Mouse (Mus musculus): ENCODE results near the gene Tef.
A peak's percentile ranks its signal among the peaks of the same experiment; 100 is the strongest.

Tef gene

DNA sequence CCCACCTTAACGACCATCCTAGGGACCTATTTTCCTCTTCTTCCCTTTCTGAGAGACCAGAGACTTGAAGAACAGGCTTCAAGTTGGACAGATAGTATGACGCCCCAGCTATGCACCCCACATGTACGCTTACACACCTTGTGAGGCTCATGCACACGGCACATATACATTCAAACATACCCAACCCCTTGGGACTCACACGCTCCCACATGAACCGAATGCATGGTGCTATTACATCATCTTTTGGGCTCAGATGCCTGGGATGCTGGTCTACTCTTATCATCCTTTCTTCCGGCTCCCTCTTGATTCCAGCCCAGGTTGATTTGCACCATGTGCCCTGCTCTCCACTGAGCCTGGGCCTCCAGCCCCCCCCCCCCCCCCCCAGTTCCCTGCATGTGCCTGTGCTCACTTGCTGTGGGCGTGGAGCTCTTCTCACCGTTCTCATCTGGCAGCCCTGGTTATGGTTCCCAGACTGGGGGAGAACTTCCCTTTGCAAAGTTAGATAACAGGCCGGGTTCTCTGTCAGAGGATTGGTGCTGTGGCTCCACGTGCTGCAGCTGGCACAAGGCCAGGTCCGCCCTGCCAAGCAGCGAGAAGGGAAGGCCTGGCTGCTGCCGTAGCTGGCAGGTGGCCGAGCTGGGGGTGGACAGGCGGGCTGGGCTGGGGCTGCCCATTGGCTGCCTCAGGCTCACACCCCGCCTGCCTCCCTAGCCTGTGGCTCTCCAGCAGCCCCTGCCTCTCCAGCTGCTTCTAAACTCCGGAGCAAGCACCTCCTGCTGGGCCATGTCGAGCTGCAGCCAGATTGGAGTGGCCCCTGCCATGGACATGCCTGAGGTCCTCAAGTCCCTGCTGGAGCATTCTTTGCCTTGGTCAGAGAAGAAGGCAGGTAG, at the start of gene Tef:
Tef (plus strand) TSS at position 421 of the 890 bp plus-strand sequence.
- peak; percentile 71 for DNase-seq (ENCODE audit: low read depth, low spot score)

DNA sequence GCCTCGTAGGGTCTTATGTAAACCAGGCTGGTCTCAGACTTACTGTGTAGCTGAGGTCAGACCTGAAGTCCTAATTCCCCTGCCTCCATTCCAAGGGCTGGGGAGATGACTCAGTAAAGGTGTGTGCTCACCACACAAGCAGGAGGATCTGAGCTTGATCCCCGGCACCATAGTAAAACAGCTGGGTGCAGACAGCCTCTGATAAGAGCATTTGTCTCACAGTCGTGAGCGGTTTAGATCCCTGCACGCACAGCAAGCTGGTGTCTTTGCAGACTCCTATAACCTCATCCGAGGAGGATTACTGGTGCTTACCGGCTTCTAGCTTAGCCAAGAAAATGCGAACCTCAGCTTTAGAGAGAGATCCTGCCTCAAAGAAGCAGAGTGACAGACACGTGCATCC, 48.6 kb upstream of the Tef start:
- no peak for DNase-seq (ENCODE audit: low read depth, low spot score)

DNA sequence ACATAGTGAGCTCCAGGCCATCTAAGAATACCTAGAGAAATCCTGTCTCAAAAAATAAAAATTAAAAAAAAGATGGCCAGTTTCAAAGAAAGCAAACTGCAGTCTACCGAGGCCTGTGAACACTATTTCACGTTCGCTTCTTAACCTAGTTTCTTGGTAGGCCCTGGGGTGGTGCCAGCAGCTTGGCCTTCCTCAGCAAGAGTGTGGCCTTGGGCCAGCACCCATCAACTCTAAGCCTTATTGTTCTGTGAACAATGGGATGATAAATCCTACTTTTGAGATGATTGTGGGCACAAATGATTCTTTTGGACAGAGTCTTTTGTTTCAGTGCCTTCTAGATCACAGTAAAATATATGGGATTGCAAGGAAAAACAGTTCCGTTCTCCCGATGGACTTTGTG, 43.5 kb upstream of the Tef start:
- no peak for DNase-seq (ENCODE audit: low read depth, low spot score)

DNA sequence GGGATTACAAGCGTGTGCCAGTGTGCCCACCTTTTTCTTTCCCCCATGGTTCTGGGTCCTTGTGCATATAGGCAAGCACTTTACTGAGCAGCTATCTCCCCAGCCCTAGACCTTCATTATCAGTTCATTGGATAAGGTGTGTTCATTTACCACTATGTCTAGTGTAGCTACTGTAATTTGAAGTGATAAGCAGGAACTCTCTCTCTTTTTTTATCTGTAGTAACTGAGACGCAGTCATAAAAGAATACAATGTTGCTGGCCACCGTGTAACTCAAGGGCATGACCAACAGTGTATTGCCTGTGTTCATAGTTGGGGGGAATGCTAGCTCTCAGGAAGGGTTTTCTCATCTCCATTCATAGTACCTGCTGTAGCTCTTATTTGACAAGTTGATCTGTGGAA, 42.7 kb upstream of the Tef start:
- no peak for DNase-seq (ENCODE audit: low read depth, low spot score)

DNA sequence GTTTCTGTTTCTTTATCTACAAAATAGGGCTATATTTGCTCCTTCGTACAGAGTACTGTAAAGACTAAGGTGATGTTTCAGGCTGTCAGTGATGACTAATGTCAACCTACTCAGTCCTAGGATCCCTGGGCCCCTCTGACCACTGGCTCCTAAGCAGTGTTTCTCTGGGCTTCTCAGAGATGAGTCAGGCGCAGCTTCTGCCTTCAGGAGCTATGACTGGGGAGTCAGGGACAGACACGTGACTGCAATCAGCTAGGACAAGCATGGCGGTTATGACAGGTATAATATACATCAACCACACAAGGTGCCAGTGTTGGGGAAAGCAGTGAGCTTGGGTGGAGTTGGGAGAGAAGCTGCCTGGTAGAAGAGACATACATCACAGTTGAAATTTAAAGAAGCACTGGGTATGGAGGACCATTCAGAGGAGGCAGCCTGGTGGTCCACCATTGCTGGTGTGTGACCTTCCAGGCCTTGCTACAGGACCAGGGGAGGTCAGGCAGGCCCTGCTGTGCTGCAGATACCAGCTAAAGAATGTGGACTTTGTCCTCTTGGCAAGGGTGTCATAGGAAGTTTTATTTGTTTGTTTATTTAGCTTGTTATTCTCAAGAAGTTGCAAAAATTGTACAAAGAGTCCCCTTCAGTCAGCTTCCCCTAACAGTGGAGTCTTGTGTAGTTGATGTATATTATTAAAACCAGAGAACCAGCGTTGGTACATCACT, 41.7 kb upstream of the Tef start:
- DNase-seq (ENCODE audit: low read depth, low spot score) = no peak

DNA sequence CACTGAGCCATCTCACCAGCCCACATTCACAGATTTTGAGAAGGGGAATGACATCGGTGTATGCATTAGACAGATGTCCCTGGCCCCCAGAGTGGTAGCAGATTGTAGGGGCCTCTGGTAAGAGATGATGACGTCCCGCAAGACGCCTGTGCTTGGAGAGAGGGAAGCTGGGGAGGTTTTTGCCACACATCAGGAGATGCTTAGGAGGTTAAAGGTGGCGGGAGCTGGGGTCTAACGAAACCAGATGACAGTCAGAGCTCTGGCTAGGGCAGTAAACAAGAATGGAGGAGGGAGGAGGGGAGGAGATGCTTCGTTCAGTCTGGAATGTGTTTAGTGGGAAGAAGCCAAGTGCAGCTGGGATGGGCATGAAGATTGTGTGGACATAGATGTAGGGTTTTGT, 40.8 kb upstream of the Tef start:
- no peak for DNase-seq (ENCODE audit: low read depth, low spot score)

DNA sequence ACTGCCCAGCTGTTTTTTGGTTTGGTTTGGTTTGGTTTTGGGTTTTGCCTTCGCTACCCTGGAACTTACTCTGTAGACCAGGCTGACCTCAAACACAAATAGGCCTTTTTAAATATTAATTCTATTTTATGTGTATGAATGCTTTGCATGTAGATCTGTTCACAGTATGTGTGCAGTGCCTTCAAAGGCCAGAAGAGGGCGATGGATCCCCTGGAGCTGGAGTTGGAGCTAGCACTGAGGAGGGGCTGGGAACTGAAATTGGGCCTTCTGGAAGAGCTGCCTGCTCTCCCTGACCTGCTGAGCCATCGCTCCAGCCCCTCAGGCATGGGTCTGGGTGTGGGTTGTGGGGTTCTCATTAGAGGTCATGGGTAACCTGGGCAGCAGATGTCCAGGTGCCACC, 40.3 kb upstream of the Tef start:
- peak; percentile 49 for DNase-seq (ENCODE audit: low read depth, low spot score)

DNA sequence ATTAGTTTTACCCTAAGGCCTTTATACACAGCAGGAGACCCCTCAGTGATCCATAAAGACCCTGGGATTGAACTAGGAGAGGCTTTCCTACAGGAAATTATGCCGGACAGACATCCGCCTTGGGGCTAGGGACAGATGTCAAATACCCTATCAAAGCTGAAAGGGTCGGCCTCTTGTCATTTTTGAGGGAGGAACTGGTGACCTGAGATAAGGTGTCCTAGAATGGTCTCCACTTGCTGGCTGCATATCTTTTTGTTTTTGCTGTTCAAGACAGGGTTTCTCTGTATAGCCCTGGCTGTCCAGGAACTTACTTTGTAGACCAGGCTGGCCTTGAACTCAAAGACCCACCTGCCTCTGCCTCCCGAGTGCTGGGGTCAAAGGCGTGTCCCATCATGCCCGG, 37.6 kb upstream of the Tef start:
- DNase-seq (ENCODE audit: low read depth, low spot score) = no peak

DNA sequence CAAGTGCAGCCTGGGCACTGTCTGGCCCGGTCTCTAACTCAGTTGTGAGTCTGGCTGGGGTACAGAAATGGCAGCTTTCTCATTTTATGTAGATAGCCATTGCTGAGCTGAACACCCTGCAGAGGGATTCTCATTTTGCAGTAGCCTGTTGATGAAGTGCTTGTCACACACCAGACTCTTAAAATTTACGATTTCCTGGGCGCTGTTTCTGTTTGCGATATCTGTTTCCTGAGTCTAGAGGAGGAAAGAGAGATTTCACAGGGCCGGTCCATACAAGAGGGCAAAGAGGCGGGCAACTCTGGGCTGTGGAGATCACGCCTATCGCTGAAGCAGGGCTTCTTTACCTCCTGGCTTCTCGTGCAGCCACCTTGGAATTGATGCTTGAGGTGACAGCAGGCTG, 36.6 kb upstream of the Tef start:
- DNase-seq (ENCODE audit: low read depth, low spot score) = no peak

DNA sequence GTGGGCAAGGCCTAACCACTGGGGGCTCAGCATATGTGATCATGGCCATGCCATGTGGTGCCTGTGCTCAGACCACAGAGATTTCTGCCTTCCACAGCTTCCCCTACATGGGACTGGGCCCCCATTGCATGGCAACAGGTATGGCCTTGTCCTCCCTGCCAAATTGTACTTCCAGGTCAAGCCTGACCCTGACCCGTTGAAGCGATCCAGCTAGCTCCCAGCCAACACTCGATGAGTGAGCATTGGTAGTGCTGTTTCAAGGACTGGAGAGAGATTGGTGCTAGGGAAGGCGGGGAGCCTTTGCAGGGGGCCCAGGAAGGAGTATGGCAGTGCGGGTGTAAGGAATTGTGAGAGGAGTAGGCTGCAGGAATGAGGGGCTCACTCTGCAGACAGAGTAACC, 35.8 kb upstream of the Tef start:
- no peak for DNase-seq (ENCODE audit: low read depth, low spot score)

DNA sequence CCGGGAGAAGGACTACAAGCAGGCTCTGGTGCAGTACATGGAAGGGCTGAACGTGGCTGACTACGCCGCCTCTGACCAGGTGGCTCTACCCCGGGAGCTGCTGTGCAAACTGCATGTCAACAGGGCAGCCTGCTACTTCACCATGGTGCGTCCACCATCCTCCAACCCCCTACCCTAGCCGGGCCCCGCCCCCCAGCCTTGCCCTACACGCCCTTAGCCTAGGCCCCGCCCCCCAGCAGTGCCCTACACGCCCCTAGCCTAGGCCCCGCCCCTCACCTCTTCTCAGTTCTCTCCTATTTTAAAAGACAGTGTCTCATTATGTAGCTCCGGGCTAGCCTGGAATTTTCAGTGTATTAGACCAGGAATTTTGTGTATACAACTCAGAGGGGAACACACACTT, 33.2 kb upstream of the Tef start:
- peak; percentile 93 for DNase-seq (ENCODE audit: low read depth, low spot score)

DNA sequence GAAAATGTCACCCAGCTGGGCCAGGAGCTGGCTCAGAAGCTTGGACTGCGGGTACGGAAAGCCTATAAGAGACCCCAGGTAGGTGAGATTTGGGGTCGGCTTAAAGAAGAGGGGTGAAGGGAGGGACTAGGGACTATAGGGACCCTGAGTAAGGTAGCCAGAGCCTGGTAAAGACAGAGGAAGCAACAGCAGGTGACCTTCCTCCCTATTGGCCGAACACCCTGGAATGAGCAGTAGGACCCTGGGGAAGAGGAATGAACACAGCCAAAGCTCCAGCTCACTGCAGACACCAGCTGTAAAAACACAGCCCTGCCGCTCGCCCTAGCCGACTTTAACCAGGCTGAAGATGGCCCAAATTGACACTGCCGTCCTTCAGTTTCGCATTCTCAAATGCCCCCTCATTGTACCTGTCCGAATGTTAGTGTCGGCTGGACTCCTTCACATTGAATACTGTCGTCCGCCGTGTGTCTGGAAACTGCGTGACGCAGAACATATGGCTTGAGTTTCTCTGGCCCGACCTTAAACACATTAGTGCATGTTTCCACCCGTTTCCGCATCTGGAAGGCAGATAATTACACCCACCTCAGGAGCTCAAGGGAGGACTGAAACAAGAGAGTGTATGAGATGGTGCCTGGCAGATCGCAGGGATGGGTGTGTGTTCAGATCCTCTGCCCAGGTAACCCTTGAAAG, 29.6 kb upstream of the Tef start:
- no peak for DNase-seq (ENCODE audit: low read depth, low spot score)

DNA sequence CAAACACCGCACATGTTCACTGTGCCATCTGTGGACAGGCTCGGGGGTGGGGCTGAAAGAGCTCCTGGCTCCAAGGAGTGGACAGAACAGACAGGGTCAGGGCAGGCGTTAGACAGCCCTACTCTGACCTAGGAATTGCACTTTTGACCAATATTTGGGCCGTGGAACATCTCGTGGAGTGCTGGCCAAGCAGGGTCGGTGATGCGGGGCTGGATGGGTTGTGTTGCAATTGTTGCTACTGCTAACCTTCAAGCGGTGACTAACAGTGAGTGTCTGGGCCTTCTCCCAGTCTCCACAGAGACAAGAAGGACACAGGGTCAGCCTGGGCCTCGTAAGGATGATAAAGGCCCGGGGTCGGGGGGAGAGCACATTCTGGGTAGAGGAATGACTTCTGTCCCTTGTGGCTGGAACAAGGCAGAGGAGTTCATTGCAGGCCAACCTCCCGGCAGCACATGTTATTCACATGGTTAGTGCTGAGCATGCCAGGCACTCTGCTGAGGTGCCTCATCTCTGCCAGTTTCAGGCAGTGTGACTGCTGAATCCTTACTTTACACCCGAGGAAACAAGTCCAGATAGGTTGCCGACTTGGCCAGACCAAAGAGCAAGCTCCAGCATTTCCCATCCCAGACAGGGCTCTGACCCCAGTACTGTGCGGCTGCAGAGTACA, 27.6 kb upstream of the Tef start:
- no peak for DNase-seq (ENCODE audit: low read depth, low spot score)

DNA sequence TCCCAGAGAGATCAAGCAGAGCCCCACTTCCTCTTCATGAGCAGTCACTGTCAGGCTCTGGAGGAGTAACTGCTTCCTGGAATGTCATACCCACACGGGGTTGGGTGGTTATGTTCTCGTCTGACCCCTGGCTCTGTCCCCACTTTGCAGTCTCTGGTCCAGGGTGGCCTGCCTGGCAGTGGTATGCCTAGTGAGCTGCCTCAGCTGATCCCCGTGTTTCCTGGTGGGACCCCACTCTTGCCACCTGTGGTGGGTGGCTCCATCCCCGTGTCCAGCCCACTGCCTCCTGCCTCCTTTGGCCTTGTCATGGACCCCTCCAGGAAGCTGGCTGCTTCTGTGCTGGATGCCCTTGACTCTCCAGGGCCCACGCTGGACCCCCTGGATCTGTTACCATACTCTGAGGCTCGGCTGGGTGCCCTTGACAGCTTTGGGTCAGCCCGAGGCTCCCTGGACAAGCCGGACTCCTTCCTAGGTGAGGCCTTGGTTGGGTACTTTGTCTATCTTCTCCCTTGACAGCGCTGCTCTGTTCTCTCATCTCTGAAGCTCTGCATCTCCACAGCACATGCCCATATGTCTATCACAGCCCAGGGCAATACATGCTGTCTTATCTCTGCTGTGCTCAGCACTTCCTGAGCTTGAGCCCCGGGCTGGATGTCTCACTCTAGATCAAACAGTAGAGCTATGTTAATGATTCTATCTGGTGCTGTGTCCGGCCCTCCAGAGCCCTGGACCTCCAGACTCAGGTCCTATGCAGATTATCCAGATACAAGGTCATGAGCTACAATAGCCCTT, 25.4 kb upstream of the Tef start:
- no peak for DNase-seq (ENCODE audit: low read depth, low spot score)

DNA sequence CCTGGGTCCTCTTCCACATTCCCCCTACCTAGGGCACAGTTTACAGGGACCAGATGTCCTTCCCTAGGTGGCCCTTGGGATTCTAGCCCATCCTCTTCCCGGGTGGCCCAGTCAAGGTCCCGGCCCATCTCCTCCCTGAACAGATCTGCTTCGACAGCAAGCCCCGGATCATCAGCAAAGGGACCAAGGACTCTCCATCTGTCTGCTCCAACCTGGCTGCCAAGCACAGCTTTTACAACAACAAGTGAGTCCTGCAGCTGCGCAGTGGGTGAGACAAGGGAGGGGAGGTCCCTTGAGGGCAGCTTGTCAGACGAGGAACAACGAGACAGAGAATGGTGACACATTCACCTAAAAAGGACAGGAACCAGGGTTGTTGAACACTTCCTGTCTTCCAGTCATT, 20.4 kb upstream of the Tef start:
- DNase-seq (ENCODE audit: low read depth, low spot score) = no peak

DNA sequence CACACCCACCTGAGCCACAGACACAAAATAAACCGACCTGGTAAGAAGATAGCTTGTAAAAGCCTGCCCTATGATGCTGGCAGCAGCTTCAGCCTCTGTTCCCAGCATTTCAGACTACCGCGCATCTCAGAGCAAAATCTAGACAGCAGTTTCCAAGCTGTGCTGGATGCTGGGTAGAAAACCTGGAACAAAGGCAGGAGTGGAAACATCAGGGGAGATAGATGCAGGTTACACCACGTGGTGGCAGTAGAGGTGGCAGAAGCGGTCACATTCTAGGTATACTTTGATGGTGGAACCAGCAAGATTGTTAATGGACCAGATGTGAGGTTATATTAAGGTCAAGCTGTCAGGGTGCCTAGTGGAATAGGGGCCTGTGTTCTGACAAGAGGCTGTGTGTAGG, 17.5 kb upstream of the Tef start:
- peak; percentile 64 for DNase-seq (ENCODE audit: low read depth, low spot score)

DNA sequence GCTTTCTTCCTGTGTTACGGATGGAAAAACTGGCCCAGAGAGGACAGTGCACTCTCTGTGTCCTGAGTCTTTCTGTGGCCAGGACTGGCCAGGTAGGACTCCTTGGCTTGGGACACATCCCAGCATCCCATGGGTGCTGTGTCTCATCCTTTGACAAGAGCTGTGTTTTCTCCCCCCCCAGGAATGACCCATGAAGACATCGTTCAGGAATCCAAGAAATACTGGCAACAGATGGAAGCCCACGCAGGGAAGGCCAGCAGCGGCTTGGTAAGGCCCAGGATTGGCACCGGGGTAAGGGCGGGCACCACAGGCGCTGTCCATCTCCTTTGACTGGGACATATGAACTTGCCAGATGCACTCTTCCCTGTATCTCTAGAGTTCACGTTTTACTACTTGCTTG, 16.5 kb upstream of the Tef start:
- no peak for DNase-seq (ENCODE audit: low read depth, low spot score)

DNA sequence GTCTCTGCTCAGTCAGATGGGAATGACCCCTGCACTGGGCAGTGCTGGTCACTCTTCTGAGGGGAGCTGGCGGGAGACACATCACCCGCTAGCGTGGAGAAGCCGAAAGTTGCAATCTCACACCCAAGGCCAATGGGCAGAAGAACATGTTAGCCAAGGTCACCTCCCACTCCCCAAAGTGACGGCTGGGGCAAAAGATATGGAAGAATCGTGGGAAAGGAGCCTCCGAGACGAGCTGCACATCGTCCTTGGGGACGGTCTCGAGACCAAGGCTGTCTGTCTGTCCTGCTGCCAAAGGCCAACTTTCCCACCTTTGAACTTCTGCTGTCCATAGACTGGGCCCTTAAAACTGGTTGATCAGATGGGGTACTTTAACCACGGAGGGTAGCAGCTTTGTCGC, 14.7 kb upstream of the Tef start:
- no peak for DNase-seq (ENCODE audit: low read depth, low spot score)

DNA sequence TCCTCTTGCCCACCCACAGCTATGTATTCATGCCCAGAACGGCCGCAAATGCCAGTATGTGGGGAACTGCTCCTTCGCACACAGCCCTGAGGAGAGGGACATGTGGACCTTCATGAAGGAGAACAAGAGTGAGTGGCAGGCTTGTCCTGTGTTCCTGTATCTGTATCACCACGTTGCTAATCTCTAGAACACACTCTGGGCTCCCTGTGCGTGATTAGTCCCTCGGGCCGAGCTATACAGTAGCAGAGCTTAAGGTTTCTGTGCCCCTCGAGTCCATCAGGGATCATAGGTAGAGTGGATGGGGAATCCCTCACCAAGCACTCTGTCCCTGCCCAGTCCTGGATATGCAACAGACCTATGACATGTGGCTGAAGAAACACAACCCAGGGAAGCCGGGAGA, 9.8 kb upstream of the Tef start:
- no peak for DNase-seq (ENCODE audit: low read depth, low spot score)

DNA sequence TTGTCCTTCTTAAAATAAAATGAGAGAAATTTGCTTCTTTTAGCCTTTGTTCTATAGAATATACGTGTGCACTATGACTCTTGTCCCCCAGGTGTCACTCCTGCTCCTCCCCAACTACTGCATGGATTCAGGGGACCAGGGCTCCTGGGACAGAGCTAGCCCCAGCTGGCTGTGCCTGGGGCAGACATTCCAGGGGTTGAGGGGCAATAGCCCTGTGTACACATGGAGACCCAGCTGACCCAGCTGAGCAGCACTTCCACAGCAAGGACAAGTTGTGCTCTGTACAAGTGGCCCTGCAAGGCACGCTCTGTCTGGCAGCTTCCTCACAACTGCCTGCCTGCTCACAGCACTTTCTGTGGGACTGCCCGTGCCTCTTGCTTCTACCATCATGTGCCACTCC, 6.0 kb upstream of the Tef start:
- DNase-seq (ENCODE audit: low read depth, low spot score) = no peak

DNA sequence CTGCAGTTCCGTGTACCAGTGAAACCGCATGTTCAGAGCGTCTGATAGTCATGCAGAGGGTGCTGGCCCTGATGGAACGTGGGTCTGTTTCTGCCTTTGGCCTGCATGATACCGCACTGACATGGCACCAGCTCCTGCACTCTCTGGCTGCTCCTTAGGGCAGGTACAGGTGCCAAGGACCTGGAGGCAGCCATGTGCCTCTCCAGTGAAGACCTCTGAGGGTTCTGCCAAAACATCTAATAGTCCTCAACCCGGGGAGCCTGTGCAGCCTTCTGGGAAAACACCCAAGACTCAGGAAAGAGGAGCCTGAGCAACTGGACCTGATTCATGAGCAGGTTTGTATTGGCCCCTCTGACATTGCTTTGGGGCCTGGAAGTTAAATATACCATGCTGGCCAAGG, 4.4 kb upstream of the Tef start:
- no peak for DNase-seq (ENCODE audit: low read depth, low spot score)

Measured in ZHBTc4 (cell line).